Mouse (Mus musculus) cerebral cortex, adult 2 months (tissue): ENCODE data around the gene Apex1.

ENCODE experiments used
- WGBS: fragments of 180-500 bp; shearing (Covaris S2); methylation state at CpG from one replicate; pipeline ENCODE4 v1.1.7; 2018; 5-methylcytosine and 5-hydroxymethylcytosine counted together

Apex1 gene

GRCm38 (mm10) chr14:50970822-50971221 is 46.1 kb downstream of the Apex1 start:
- 79% methylated on average over 1 of the region's 1 CpGs for WGBS

GRCm38 (mm10) chr14:50973054-50973453 is 48.3 kb downstream of the Apex1 start:
- WGBS: 84% methylated on average over 5 of the region's 5 CpGs

- WGBS: 78% methylated on average over 4 of the region's 4 CpGs
Observed at GRCm38 (mm10) chr14:50973700-50974099, 48.9 kb downstream of the Apex1 start.

- WGBS: 88% methylated on average over 5 of the region's 5 CpGs
Observed at GRCm38 (mm10) chr14:50975001-50975400, 50.2 kb downstream of the Apex1 start.

GRCm38 (mm10) chr14:50976674-50977073 is 51.9 kb downstream of the Apex1 start:
- 20% methylated on average over 9 of the region's 9 CpGs for WGBS
